In the genomic region with DNA sequence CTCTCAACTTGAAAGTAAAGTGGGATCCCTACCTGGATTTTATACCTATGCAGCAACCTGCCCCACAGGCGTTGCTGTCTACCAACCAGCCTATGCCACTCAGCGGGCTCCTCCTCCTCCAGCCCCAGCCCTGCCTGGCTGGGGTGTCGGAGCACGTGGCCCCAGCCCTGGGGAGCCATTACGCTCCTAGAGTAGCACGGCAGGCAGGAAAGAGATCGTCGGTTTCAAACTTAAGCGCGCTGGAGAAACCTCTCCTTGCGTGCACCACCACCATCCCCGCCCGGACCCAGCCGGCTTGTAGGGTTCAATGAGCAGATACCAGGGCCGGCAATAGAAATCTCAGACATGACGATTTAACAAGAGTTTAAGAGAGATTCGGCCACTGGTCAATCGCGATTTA, we compare ENCODE assay signal across 8 mouse cellular contexts. TPM values are rescaled to one million over a fixed set of nuclear protein-coding genes. Genes with fewer than 3 reads are reported as not detected.
DNase-seq lines count a peak whose midpoint lies in the region; ATAC-seq lines count a peak whose summit lies in the region.

No protein-coding gene starts in this region.

- intact Hi-C loops in left cerebral cortex, postnatal 14 days (cut with DNase I), result loop anchor here (5.0 kb wide), 1 partner anchor 34 kb away; a partner anchor contains a TSS

- no peaks in the 10 kb centered on the region for H3K36me3 ChIP-seq in intestine, embryonic 16.5 days (ENCODE audit: control insufficient read depth, insufficient read depth, low read length)

- H3K4me1 ChIP-seq in intestine, embryonic 16.5 days (ENCODE audit: control insufficient read depth, insufficient read depth, low read length), result peaks cover 33% of the 10 kb centered on the region

- H3K9ac ChIP-seq in intestine, embryonic 16.5 days (ENCODE audit: low read depth, low read length), result peak overlapping the region; percentile 85

- H3K27ac ChIP-seq in intestine, embryonic 16.5 days (ENCODE audit: low read length), result peak overlapping the region; percentile 95

- H3K4me3 ChIP-seq in intestine, embryonic 16.5 days (ENCODE audit: low read length), result peak overlapping the region; percentile 84

- peak; percentile 83 for DNase-seq in adrenal gland, postnatal 10 days
- DNase-seq in embryo, embryonic 9.5 days (ENCODE audit: extremely low spot score), result peak; percentile 65
- DNase-seq in gastrocnemius, postnatal 4 days (ENCODE audit: low spot score in 2 of 2), result peak; percentile 30 to 55
- peak; percentile 59 to 61 for DNase-seq in left cerebral cortex, postnatal 14 days (ENCODE audit: low spot score in 2 of 2)
- DNase-seq in right cerebral cortex, postnatal 25 days, result peak; percentile 48
- peak; percentile 57 for DNase-seq in yolk sac, embryonic 10.5 days (ENCODE audit: low spot score)

- ATAC-seq in intestine, embryonic 16.5 days, result peak; percentile 67
- peak; percentile 49 for ATAC-seq in megakaryocyte progenitor cell, adult 5-6 weeks (replicated peaks; ENCODE audit: poor library complexity)

- H3K27me3 ChIP-seq in intestine, embryonic 16.5 days (replicated peaks; ENCODE audit: control insufficient read depth, insufficient read depth, low read length), result no peaks in the 10 kb centered on the region

- WGBS in intestine, embryonic 16.5 days, result under 1% methylated on average over 19 of the region's 19 CpGs

- H3K9me3 ChIP-seq in intestine, embryonic 16.5 days (ENCODE audit: control insufficient read depth, low read length), result no peaks in the 10 kb centered on the region

- H3K4me2 ChIP-seq in intestine, embryonic 16.5 days (ENCODE audit: low read depth, low read length), result peak overlapping the region; percentile 95

RNA-seq across cellular contexts. Expression of a gene that starts 1.7 kb away (rescaled TPM):
- 10 to 100 TPM in 1 of 2 experiments, 1 to 10 TPM in 1; 6.5 to 12.3 TPM for total RNA-seq in adrenal gland, postnatal 10 days (2021)
- 10 to 100 TPM; 10.5 to 11.6 TPM for total RNA-seq in gastrocnemius, postnatal 4 days (2021)
- 23.0 and 26.5 TPM in 2 replicates for polyA plus RNA-seq in intestine, embryonic 16.5 days (2015; fragmentation: Nextera tagmentation; extraction: Ambion mirVana)
- total RNA-seq in left cerebral cortex, postnatal 14 days (2021), result 1 to 10 TPM; 2.8 to 3.1 TPM
- 37.1 and 41.2 TPM in 2 replicates for total RNA-seq in megakaryocyte progenitor cell, adult 5-6 weeks (2015)
- total RNA-seq in megakaryocyte progenitor cell, adult 5-6 weeks (2017), result 42.0 and 53.9 TPM in 2 replicates

RNA-seq across cellular contexts. Expression of a gene that starts 16.3 kb away (rescaled TPM):
- total RNA-seq in adrenal gland, postnatal 10 days (2021), result 100 to 1,000 TPM in 1 of 2 experiments, 10 to 100 TPM in 1; 35.9 to 108 TPM
- total RNA-seq in gastrocnemius, postnatal 4 days (2021), result 1,000 to 10,000 TPM; 1,069 to 1,086 TPM
- 8.0 and 8.5 TPM in 2 replicates for polyA plus RNA-seq in intestine, embryonic 16.5 days (2015; fragmentation: Nextera tagmentation; extraction: Ambion mirVana)
- total RNA-seq in left cerebral cortex, postnatal 14 days (2021), result 10 to 100 TPM; 14.2 to 18.8 TPM
- total RNA-seq in megakaryocyte progenitor cell, adult 5-6 weeks (2015), result 2.9 and 4.4 TPM in 2 replicates
- 13.9 and 18.7 TPM in 2 replicates for total RNA-seq in megakaryocyte progenitor cell, adult 5-6 weeks (2017)

RNA-seq across cellular contexts. Expression of a gene that starts 36.6 kb away (rescaled TPM):
- 10 to 100 TPM; 22.9 to 34.3 TPM for total RNA-seq in adrenal gland, postnatal 10 days (2021)
- total RNA-seq in gastrocnemius, postnatal 4 days (2021), result 10 to 100 TPM; 41.4 to 45.9 TPM
- polyA plus RNA-seq in intestine, embryonic 16.5 days (2015; fragmentation: Nextera tagmentation; extraction: Ambion mirVana), result 14.5 and 18.1 TPM in 2 replicates
- total RNA-seq in left cerebral cortex, postnatal 14 days (2021), result 10 to 100 TPM; 16.3 to 18.0 TPM
- total RNA-seq in megakaryocyte progenitor cell, adult 5-6 weeks (2015), result 1.1 and 1.5 TPM in 2 replicates
- total RNA-seq in megakaryocyte progenitor cell, adult 5-6 weeks (2017), result 0.64 and 1.1 TPM in 2 replicates

Comparison
In these comparisons a context has a peak if more than half of its experiments do, and no peak if none do; other contexts are left out.
1. Peak in every context shown above with its lines: DNase-seq, ATAC-seq, H3K4me3 ChIP-seq and H3K27ac ChIP-seq.
2. RNA of a gene that starts 16.3 kb away (total RNA-seq): 1,069 to 1,086 TPM in gastrocnemius, postnatal 4 days; 35.9 to 108 TPM in adrenal gland, postnatal 10 days, 14.2 to 18.8 TPM in left cerebral cortex, postnatal 14 days and 2.9 to 18.7 TPM in megakaryocyte progenitor cell, adult 5-6 weeks; every median in the first group is over 4 times any median in the second.
3. RNA of a gene that starts 36.6 kb away (total RNA-seq): 41.4 to 45.9 TPM in gastrocnemius, postnatal 4 days, 22.9 to 34.3 TPM in adrenal gland, postnatal 10 days and 16.3 to 18.0 TPM in left cerebral cortex, postnatal 14 days; 0.64 to 1.5 TPM in megakaryocyte progenitor cell, adult 5-6 weeks; every median in the first group is over 4 times any median in the second.